Mouse (Mus musculus) forebrain, embryonic 15.5 days (tissue): Measurements from ENCODE around the gene Zbtb37. TPM values are rescaled to one million over a fixed set of nuclear protein-coding genes. Genes with fewer than 3 reads are reported as not detected.

ENCODE experiments used
- polyA plus RNA-seq: library from polyadenylated mRNA; unstranded; fragments of >200 nt; fragmentation: Nextera tagmentation; extraction: Ambion mirVana; gene quantifications from 2 replicates; pipeline ENCODE4 v1.2.1, GENCODE M21; 2015

The Zbtb37 gene
- polyA plus RNA-seq, 1 experiment from 2014 or later = 15.1 TPM

Other genes with a start within 250 kb of the Zbtb37 start
- gene Rabgap1l, start 241.6 kb downstream of the Zbtb37 start, polyA plus RNA-seq = 34.7 and 35.9 TPM in 2 replicates
- gene Rc3h1, start 128.4 kb downstream of the Zbtb37 start, polyA plus RNA-seq = 7.7 and 8.3 TPM in 2 replicates
- gene Serpinc1, start 56.3 kb downstream of the Zbtb37 start, polyA plus RNA-seq = 3.8 and 4.4 TPM in 2 replicates
- 33.6 and 34.6 TPM in 2 replicates for gene Dars2, start 35.8 kb upstream of the Zbtb37 start, polyA plus RNA-seq
- 20.4 and 22.1 TPM in 2 replicates for gene Cenpl, start 35.9 kb upstream of the Zbtb37 start, polyA plus RNA-seq
- 18.4 and 18.9 TPM in 2 replicates for gene Klhl20, start 96.7 kb upstream of the Zbtb37 start, polyA plus RNA-seq
- gene Ankrd45, start 107.8 kb upstream of the Zbtb37 start, polyA plus RNA-seq = 22.3 and 22.4 TPM in 2 replicates
- 0.66 and 1.0 TPM in 2 replicates for gene Tex50, start 124.5 kb upstream of the Zbtb37 start, polyA plus RNA-seq
- gene Prdx6, start 216.4 kb upstream of the Zbtb37 start, polyA plus RNA-seq = 243 and 250 TPM in 2 replicates